Mouse (Mus musculus): ENCODE data around the gene Gm7697. TPM values are rescaled to one million over a fixed set of nuclear protein-coding genes. Genes with fewer than 3 reads are reported as not detected.
"Not testable (repeated sequence)": the region's sequence is repeated elsewhere in the genome, so short reads cannot be mapped to it uniquely, and the experiment has no call there.

Gm7697 gene
- not detected for polyA plus RNA-seq (2017; shearing (Covaris generic))

DNA sequence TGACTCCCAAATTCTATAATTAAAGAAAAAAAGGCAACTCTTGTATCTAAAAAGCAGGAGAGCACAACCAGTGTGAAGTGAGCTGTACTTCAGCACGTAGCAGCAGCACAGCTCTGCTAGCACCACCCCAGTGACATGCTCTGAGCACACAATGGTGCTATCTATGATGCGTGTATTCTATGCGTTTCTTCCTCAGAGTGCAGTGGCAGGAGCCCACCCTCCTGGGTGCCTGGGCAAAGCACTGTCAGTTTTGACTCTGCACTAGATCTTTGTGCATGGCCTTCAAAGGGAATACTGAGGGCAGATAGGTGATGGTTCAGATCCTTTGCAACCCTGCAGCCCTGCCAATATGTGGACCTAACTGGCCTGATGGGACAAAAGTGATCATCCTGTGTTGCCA lies at the start of gene Gm7697:
Gene Gm7697, minus strand, starts transcription at position 101 of the 400 bp plus-strand sequence.
- not testable (repeated sequence) for ATAC-seq

DNA sequence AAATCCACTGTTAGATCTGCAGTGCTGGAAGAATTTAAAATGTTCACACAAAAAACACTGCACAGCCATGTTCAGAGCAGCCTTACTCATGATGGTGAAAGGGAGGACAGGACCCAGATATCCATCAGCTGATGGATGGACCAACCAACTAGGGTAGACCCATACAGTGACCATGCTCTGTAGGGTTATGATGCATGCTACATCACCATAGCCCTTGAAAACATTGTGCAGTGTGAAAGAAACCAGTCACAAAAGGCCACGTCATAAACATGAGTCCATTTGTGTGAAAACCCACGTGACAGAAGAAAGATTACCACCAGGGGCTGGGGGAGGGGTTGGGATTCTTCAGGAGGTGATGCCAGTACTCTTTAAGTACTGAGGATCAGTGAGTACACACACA lies 28.5 kb upstream of the Gm7697 start:
- not testable (repeated sequence) for ATAC-seq

DNA sequence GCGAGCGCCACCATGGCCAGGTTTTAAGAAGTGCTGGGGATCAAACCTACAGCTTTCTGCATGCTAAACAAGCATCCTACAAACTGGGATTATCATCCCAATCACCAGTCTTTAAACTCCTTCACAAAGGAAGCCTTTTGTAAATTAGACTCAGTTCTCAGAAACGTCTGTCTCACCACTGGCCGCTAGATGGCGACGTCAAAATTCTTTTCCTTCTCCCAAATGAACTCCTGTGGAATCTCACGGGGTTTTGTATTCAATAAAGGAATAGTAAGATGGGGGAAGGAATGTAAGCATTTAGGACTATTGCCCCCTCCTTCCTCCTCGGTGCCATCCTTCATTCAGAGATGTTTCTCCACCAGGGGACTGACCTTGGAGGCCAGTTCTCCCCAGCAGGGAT lies 26.8 kb upstream of the Gm7697 start:
- not testable (repeated sequence) for ATAC-seq

DNA sequence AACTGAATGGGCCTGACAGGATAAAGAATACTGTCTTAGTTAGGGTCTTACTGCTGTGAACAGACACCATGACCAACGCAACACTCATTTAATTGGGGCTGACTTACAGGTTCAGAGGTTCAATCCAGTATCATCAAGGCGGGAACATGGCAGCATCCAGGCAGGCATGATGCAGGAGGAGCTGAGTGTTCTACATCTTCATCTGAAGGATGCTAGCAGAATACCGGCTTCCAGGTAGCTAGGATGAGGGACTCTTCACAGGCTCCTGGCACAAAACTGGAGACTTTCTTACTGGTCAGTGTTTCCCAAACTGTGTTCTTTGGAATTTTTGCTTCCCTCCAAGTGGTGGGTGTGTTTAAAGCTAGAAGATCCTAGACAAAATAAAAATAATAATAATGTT lies 25.3 kb upstream of the Gm7697 start:
- ATAC-seq = not testable (repeated sequence)

DNA sequence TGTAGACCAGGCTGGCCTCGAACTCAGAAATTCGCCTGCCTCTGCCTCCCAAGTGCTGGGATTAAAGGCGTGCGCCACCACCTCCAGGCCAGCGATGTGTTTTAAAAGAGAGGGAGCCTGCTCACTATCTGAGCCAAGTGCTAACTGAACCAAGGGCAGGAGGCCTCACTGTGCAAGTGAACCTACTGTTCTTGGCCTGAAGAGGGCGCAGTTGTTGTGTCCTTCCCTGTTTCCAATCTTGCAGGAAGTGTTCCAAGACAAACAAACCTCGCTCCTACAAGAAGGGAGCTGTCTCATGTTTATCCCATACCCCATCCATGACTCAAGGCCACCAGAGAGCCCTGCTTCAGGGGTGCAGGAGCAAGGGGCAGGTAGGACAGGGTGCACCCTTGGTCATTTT lies 24.4 kb upstream of the Gm7697 start:
- ATAC-seq = not testable (repeated sequence)

DNA sequence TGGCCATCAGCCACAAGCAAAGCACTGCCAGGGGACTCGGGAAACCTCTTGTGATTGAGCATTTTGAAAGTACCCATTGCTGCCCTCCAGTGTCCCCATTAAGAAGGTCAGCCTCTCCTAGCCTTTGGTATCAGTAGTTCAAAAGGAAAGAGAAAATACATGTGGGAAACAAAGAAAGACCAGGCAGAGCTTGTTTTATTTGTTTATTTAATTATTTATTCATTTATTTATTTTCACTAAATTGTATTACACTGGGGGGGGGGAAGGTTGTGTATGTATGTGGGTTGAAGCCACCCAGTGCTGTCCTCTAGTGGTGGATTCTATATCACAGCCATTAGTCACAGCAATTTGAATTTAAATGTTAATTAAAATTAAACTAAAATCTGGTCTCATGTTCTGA lies 22.2 kb upstream of the Gm7697 start:
- not testable (repeated sequence) for ATAC-seq

DNA sequence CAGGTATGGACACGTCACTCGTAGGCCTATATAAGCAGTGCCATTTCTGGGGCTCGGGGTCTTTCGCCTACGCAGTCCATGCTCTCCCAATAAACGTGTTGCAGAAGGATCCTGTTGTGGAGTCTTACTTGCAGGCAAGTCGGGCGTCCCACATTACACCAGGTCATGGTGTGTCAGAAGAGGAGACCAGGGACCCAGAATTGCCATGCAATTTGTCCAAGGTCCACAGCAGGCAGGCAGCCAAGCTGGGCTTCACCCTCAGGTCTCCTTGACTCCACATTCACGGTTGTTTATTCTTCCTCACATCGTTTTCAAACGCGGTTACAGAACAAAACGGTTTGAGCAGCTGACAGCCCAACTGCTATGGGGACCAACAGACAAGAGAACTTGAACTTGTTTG lies 21.7 kb upstream of the Gm7697 start:
- not testable (repeated sequence) for ATAC-seq

DNA sequence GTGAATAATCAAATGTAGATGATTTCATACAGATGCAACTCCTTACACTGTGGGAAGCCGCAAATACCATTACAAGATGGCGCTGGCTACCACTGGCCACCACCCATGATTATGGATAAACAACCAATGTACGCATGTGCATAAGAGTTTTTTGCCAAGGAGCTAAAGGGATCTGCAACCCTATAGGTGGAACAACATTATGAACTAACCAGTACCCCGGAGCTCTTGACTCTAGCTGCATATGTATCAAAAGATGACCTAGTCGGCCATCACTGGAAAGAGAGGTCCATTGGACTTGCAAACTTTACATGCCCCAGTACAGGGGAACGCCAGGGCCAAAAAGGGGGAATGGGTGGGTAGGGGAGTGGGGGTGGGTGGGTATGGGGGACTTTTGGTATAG lies 21.2 kb upstream of the Gm7697 start:
- ATAC-seq = not testable (repeated sequence)

DNA sequence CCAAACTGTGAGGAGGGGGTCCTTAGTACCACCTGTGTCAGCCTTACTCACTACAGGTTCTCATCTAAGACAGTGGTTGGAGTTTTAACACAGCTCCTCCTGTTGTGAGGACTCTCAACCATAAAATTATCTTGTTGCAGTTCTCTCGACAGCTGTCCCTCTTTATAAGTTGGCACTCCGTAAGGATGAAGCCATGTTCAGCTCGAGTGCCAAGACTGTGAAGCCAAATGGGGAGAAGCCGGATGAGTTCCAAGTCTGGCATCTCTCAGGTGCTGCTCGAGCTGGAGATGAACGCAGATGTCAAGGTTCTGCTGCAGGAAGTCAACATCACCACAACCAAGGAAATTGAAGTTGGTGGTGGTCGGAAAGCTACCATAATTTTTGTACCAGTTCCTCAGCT lies 18.0 kb upstream of the Gm7697 start:
- not testable (repeated sequence) for ATAC-seq

DNA sequence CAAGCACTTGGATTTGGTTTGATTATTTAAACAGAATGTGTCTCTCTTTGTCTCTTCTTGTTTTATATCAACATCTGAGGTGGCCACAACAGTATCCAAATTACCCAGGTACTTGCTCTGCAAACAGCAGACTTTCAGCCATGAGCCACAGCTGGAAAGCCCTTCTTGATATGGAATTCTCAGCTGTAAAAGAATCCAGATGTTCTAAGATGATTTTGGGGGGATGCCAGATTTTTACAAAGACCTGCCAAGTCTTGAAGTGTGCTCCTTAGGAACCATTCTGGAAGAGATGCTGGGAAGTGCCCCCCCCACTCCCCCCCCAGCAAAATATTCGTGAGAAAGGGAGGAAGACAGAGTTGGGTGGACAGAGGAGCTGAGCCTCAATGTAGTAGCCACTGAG lies 17.6 kb upstream of the Gm7697 start:
- not testable (repeated sequence) for ATAC-seq

DNA sequence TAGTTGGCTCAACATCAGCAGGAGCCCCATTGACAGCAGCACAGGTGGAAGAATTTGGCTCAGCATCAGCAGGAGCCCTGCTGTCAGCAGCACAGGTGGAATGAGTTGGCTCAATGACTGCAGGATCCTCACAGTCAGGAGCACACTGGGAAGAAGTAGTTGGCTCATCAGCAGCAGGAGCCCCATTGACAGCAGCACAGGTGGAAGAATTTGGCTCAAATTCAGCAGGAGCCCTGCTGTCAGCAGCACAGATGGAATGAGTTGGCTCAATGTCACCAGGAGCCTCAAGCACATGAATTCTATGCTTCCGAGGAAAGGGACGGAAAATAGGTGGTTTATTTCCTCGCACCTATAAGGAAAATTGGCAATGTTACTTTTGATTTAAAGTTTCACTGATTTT lies 47.8 kb downstream of the Gm7697 start:
- ATAC-seq = not testable (repeated sequence)

DNA sequence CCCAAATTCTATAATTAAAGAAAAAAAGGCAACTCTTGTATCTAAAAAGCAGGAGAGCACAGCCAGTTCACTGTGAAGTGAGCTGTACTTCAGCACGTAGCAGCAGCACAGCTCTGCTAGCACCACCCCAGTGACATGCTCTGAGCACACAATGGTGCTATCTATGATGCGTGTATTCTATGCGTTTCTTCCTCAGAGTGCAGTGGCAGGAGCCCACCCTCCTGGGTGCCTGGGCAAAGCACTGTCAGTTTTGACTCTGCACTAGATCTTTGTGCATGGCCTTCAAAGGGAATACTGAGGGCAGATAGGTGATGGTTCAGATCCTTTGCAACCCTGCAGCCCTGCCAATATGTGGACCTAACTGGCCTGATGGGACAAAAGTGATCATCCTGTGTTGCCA lies 69.3 kb downstream of the Gm7697 start, which contains the start of gene Gm9495:
Gene Gm9495, minus strand, starts transcription at position 101 of the 400 bp plus-strand sequence.
- not testable (repeated sequence) for ATAC-seq

Other genes starting within 250 kb of the Gm7697 start
- under 1 TPM in 1 of 2 experiments, not detected in 1; 0.24 TPM for gene Gm9495, start 69.4 kb downstream of the Gm7697 start, polyA plus RNA-seq (2017; shearing (Covaris generic))
- 10 to 100 TPM; 34.5 to 36.1 TPM for gene Zfp868, start 102.6 kb upstream of the Gm7697 start, polyA plus RNA-seq (2017; shearing (Covaris generic))
- gene Zfp964, start 131.5 kb upstream of the Gm7697 start, polyA plus RNA-seq (2017; shearing (Covaris generic)) = under 1 TPM; 0.08 to 0.17 TPM
- gene Zfp869, start 187.7 kb upstream of the Gm7697 start, polyA plus RNA-seq (2017; shearing (Covaris generic)) = 10 to 100 TPM; 33.1 to 40.6 TPM
- 1 to 10 TPM; 5.3 to 8.8 TPM for gene Zfp963, start 227.0 kb upstream of the Gm7697 start, polyA plus RNA-seq (2017; shearing (Covaris generic))

Data from activated CD4-positive, CD25-positive, alpha-beta regulatory T cell, adult 4 months (primary cell).